Mouse (Mus musculus): Measurements from ENCODE around the gene Fkbpl. TPM values are rescaled to one million over a fixed set of nuclear protein-coding genes. Genes with fewer than 3 reads are reported as not detected.
A peak's percentile ranks its signal among the peaks of the same experiment; 100 is the strongest.

Gene Fkbpl
- polyA plus RNA-seq, 1 experiment, result 26.4 TPM

- H3K27ac ChIP-seq (replicated peaks; ENCODE audit: low read depth, low read length), result peak within 1 kb of the TSS; percentile 23
- H3K4me1 ChIP-seq (ENCODE audit: control insufficient read depth, insufficient read depth, insufficient read length, low read length), result no peaks in the 10 kb centered on the region
- H3K4me3 ChIP-seq (ENCODE audit: insufficient read depth, low read depth, low read length), result no peak within 1 kb of the TSS
Measured at GRCm38 (mm10) chr17:34615871-34616270, 28.7 kb upstream of the Fkbpl start, which contains the start of gene Egfl8. Egfl8 (minus strand) TSS chr17:34615971.

GRCm38 (mm10) chr17:34618999-34619398 is 25.6 kb upstream of the Fkbpl start:
- Histone ChIP-seq H3K4me1 (ENCODE audit: control insufficient read depth, insufficient read depth, insufficient read length, low read length) (no peaks in the 10 kb centered on the region), H3K27ac (replicated peaks; ENCODE audit: low read depth, low read length) (no peak overlapping the region), H3K4me3 (ENCODE audit: insufficient read depth, low read depth, low read length) (no peak overlapping the region)

GRCm38 (mm10) chr17:34621006-34621405 is 23.6 kb upstream of the Fkbpl start:
- H3K4me3 ChIP-seq (ENCODE audit: insufficient read depth, low read depth, low read length), result no peak overlapping the region
- H3K27ac ChIP-seq (replicated peaks; ENCODE audit: low read depth, low read length), result no peak overlapping the region
- no peaks in the 10 kb centered on the region for H3K4me1 ChIP-seq (ENCODE audit: control insufficient read depth, insufficient read depth, insufficient read length, low read length)

GRCm38 (mm10) chr17:34623161-34623560 is 21.4 kb upstream of the Fkbpl start:
- Histone ChIP-seq H3K4me3 (ENCODE audit: insufficient read depth, low read depth, low read length) (no peak overlapping the region), H3K4me1 (ENCODE audit: control insufficient read depth, insufficient read depth, insufficient read length, low read length) (no peaks in the 10 kb centered on the region; the same call in 1 of the 2 replicates), H3K27ac (replicated peaks; ENCODE audit: low read depth, low read length) (no peak overlapping the region)

GRCm38 (mm10) chr17:34624981-34625380 is 19.6 kb upstream of the Fkbpl start:
- no peak overlapping the region for H3K4me3 ChIP-seq (ENCODE audit: insufficient read depth, low read depth, low read length)
- no peak overlapping the region for H3K27ac ChIP-seq (replicated peaks; ENCODE audit: low read depth, low read length)
- no peaks in the 10 kb centered on the region; the same call in 1 of the 2 replicates for H3K4me1 ChIP-seq (ENCODE audit: control insufficient read depth, insufficient read depth, insufficient read length, low read length)

- peak overlapping the region; percentile 59 for H3K4me3 ChIP-seq (ENCODE audit: insufficient read depth, low read depth, low read length)
- H3K4me1 ChIP-seq (ENCODE audit: control insufficient read depth, insufficient read depth, insufficient read length, low read length), result peaks cover 2% of the 10 kb centered on the region; the same call in 1 of the 2 replicates
- H3K27ac ChIP-seq (replicated peaks; ENCODE audit: low read depth, low read length), result peak overlapping the region; percentile 66; the same call in 1 of the 2 replicates
Measured at GRCm38 (mm10) chr17:34626062-34626772, 18.3 kb upstream of the Fkbpl start.

- peak overlapping the region; percentile 59 for H3K4me3 ChIP-seq (ENCODE audit: insufficient read depth, low read depth, low read length)
- H3K4me1 ChIP-seq (ENCODE audit: control insufficient read depth, insufficient read depth, insufficient read length, low read length), result peaks cover 5% of the 10 kb centered on the region
- H3K27ac ChIP-seq (replicated peaks; ENCODE audit: low read depth, low read length), result peak overlapping the region; percentile 66
Measured at GRCm38 (mm10) chr17:34626773-34627092, 17.8 kb upstream of the Fkbpl start.

GRCm38 (mm10) chr17:34627093-34627942 is 17.2 kb upstream of the Fkbpl start:
- peak overlapping the region; percentile 95 for H3K27ac ChIP-seq (replicated peaks; ENCODE audit: low read depth, low read length)
- peaks cover 5% of the 10 kb centered on the region for H3K4me1 ChIP-seq (ENCODE audit: control insufficient read depth, insufficient read depth, insufficient read length, low read length)
- H3K4me3 ChIP-seq (ENCODE audit: insufficient read depth, low read depth, low read length), result peak overlapping the region; percentile 59

- Histone ChIP-seq H3K4me1 (ENCODE audit: control insufficient read depth, insufficient read depth, insufficient read length, low read length) (peaks cover 5% of the 10 kb centered on the region), H3K4me3 (ENCODE audit: insufficient read depth, low read depth, low read length) (peak within 1 kb of the TSS; percentile 59), H3K27ac (replicated peaks; ENCODE audit: low read depth, low read length) (peak within 1 kb of the TSS; percentile 95)
Measured at GRCm38 (mm10) chr17:34627943-34628643, 16.5 kb upstream of the Fkbpl start, which contains the start of gene Ppt2. Ppt2 (minus strand) TSS chr17:34628510.

- Histone ChIP-seq H3K4me1 (ENCODE audit: control insufficient read depth, insufficient read depth, insufficient read length, low read length) (peaks cover 5% of the 10 kb centered on the region), H3K4me3 (ENCODE audit: insufficient read depth, low read depth, low read length) (peak overlapping the region; percentile 59), H3K27ac (replicated peaks; ENCODE audit: low read depth, low read length) (peak overlapping the region; percentile 95; the same call in 1 of the 2 replicates)
Measured at GRCm38 (mm10) chr17:34628644-34628967, 16.0 kb upstream of the Fkbpl start.

GRCm38 (mm10) chr17:34629221-34629751 is 15.3 kb upstream of the Fkbpl start, which contains the start of gene Prrt1:
Prrt1 (plus strand) TSS chr17:34629533.
- peaks cover 5% of the 10 kb centered on the region for H3K4me1 ChIP-seq (ENCODE audit: control insufficient read depth, insufficient read depth, insufficient read length, low read length)
- peak within 1 kb of the TSS; percentile 59 for H3K4me3 ChIP-seq (ENCODE audit: insufficient read depth, low read depth, low read length)
- H3K27ac ChIP-seq (replicated peaks; ENCODE audit: low read depth, low read length), result peak within 1 kb of the TSS; percentile 95

- H3K27ac ChIP-seq (replicated peaks; ENCODE audit: low read depth, low read length), result no peak overlapping the region
- peak overlapping the region; percentile 34 for H3K4me3 ChIP-seq (ENCODE audit: insufficient read depth, low read depth, low read length)
- peaks cover 5% of the 10 kb centered on the region for H3K4me1 ChIP-seq (ENCODE audit: control insufficient read depth, insufficient read depth, insufficient read length, low read length)
Measured at GRCm38 (mm10) chr17:34629796-34630603, 14.6 kb upstream of the Fkbpl start.

- H3K4me3 ChIP-seq (ENCODE audit: insufficient read depth, low read depth, low read length), result peak overlapping the region; percentile 37
- H3K4me1 ChIP-seq (ENCODE audit: control insufficient read depth, insufficient read depth, insufficient read length, low read length), result peaks cover 5% of the 10 kb centered on the region
- H3K27ac ChIP-seq (replicated peaks; ENCODE audit: low read depth, low read length), result no peak overlapping the region
Measured at GRCm38 (mm10) chr17:34630761-34631301, 13.7 kb upstream of the Fkbpl start.

GRCm38 (mm10) chr17:34631647-34632046 is 12.9 kb upstream of the Fkbpl start:
- H3K27ac ChIP-seq (replicated peaks; ENCODE audit: low read depth, low read length), result peak overlapping the region; percentile 27; the same call in 1 of the 2 replicates
- H3K4me1 ChIP-seq (ENCODE audit: control insufficient read depth, insufficient read depth, insufficient read length, low read length), result peaks cover 5% of the 10 kb centered on the region
- H3K4me3 ChIP-seq (ENCODE audit: insufficient read depth, low read depth, low read length), result peak overlapping the region; percentile 37
